ENCODE assay signal across 15 mouse cellular contexts in genomic region chr2:27918106-27918505, GRCm38 (mm10). TPM values are rescaled to one million over a fixed set of nuclear protein-coding genes. Genes with fewer than 3 reads are reported as not detected.
DNase-seq lines count a peak whose midpoint lies in the region; ATAC-seq lines count a peak whose summit lies in the region.
"Had no signal": no experiment of that assay in that cellular context is flagged by ENCODE, and none has a peak within 500 bp of the region (broad histone marks: within the 10 kb centered on the region; RNA-seq: fewer than 3 reads in every experiment).

No protein-coding gene starts in this region.

- H3K4me2 ChIP-seq in heart, embryonic 13.5 days, result no peak overlapping the region
- H3K4me2 ChIP-seq: limb, embryonic 12.5 days; stomach, embryonic 15.5 days had no signal

- DNase-seq in heart, postnatal 25 days (ENCODE audit: low spot score), result no peak
- peak; percentile 67 to 76 for DNase-seq in cerebellum, adult 18-20 months
- peak; percentile 41 for DNase-seq in gastrocnemius, postnatal 14 days
- DNase-seq in layer of hippocampus, postnatal 36 days, result no peak
- DNase-seq: adrenal gland, adult 8-10 months; kidney, postnatal 10 days; retina, postnatal 1 day had no signal

- no peak overlapping the region for H3K4me3 ChIP-seq in heart, embryonic 13.5 days
- H3K4me3 ChIP-seq: limb, embryonic 12.5 days; stomach, embryonic 15.5 days had no signal

- no peaks in the 10 kb centered on the region for H3K27me3 ChIP-seq in heart, embryonic 13.5 days (replicated peaks)
- H3K27me3 ChIP-seq: limb, embryonic 12.5 days; stomach, embryonic 15.5 days had no signal

- intact Hi-C loops in heart, postnatal 25 days (cut with DNase I), result no loop called here
- intact Hi-C loops in gastrocnemius, postnatal 14 days (cut with DNase I; ENCODE audit: low total_unique reads), result no loop called here

- no peak overlapping the region for H3K27ac ChIP-seq in heart, embryonic 13.5 days (replicated peaks)
- H3K27ac ChIP-seq: limb, embryonic 12.5 days; liver, embryonic 14.5 days; stomach, embryonic 15.5 days had no signal

- H3K9me3 ChIP-seq in heart, embryonic 13.5 days, result no peaks in the 10 kb centered on the region
- H3K9me3 ChIP-seq: limb, embryonic 12.5 days; stomach, embryonic 15.5 days had no signal

- WGBS in heart, embryonic 13.5 days, result 68% methylated on average over 7 of the region's 7 CpGs

- peak overlapping the region; percentile 17; the same call in 1 of the 2 replicates for H3K9ac ChIP-seq in heart, embryonic 13.5 days
- H3K9ac ChIP-seq: limb, embryonic 12.5 days; liver, embryonic 14.5 days; stomach, embryonic 15.5 days had no signal

- H3K4me1 ChIP-seq in heart, embryonic 13.5 days, result peaks cover 43% of the 10 kb centered on the region

- H3K36me3 ChIP-seq in heart, embryonic 13.5 days, result no peaks in the 10 kb centered on the region
- H3K36me3 ChIP-seq: stomach, embryonic 15.5 days had no signal

- no peak for ATAC-seq in heart, embryonic 13.5 days (ENCODE audit: extremely low read depth, insufficient number of reproducible peaks, low FRiP score, low TSS enrichment)
- peak; percentile 82 for ATAC-seq in cerebellum, adult (ENCODE audit: insufficient number of reproducible peaks, low FRiP score, low TSS enrichment)
- ATAC-seq in erythroid progenitor cell, adult 5-6 weeks (replicated peaks; ENCODE audit: low FRiP score, poor library complexity, severe bottlenecking), result no peak
- ATAC-seq: CD4-positive, CD25-positive, alpha-beta regulatory T cell, adult 4 months; inflammation-experienced regulatory T-cells, adult 6 months had no signal

RNA-seq across cellular contexts. Expression of gene Col5a1, which starts 31.9 kb away (rescaled TPM):
- polyA plus RNA-seq in heart, embryonic 13.5 days (2015; fragmentation: Nextera tagmentation; extraction: Ambion mirVana), result 44.3 and 48.8 TPM in 2 replicates
- 10 to 100 TPM; 50.0 to 58.3 TPM for total RNA-seq in heart, postnatal 25 days (2021)
- 100 to 1,000 TPM; 124 to 170 TPM for total RNA-seq in gastrocnemius, postnatal 14 days (2021)
- 1 to 10 TPM; 3.6 to 3.9 TPM for total RNA-seq in layer of hippocampus, postnatal 36 days (2021)
- 9.4 and 10.9 TPM in 2 replicates for total RNA-seq in erythroid progenitor cell, adult 5-6 weeks (2015; ENCODE audit: low replicate concordance)
- 5.3 and 7.0 TPM in 2 replicates for total RNA-seq in erythroid progenitor cell, adult 5-6 weeks (2017; ENCODE audit: low replicate concordance)
- polyA plus RNA-seq: CD4-positive, CD25-positive, alpha-beta regulatory T cell, adult 4 months; inflammation-experienced regulatory T-cells, adult 6 months had no signal

Comparison
In these comparisons a context has a peak if more than half of its experiments do, and no peak if none do; other contexts are left out.
1. DNase-seq: peak in cerebellum, adult 18-20 months (2 of 2) and gastrocnemius, postnatal 14 days (single experiment); none in heart, postnatal 25 days (single experiment) and layer of hippocampus, postnatal 36 days (0 of 2).
2. RNA of gene Col5a1, which starts 31.9 kb away (total RNA-seq): 124 to 170 TPM in gastrocnemius, postnatal 14 days and 50.0 to 58.3 TPM in heart, postnatal 25 days; 5.3 to 10.9 TPM in erythroid progenitor cell, adult 5-6 weeks and 3.6 to 3.9 TPM in layer of hippocampus, postnatal 36 days; every median in the first group is over 4 times any median in the second.